Mouse (Mus musculus) spleen, postnatal 36 days (tissue): ENCODE data around the gene Col6a4.

Experiments
- DNase-seq, 2 experiments: peaks; one replicate each; pipeline ENCODE4 v3.0.0; 2022; ENCODE audit warnings: low spot score in 2 of 2, mixed read lengths in 1 of 2

Col6a4 gene

GRCm38 (mm10) chr9:106073956-106074355, 22.6 kb downstream of the Col6a4 start:
- no peak for DNase-seq

DNA sequence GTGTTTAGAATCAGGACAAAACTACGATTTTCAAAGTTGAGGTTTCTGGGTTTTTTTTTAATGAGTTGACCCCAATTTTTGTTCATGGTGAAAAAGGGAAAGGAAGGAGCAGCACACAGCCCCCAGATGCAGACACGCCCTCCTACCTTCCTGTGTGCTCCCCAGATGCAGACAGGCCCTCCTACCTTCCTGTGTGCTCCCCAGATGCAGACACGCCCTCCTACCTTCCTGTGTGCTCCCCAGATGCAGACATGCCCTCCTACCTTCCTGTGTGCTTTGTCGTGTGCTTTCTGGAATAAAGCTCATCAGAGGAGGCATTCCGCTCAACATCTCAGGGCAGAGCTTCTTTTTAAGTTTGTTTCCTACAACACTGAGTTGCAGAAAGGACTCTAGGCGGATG, 24.9 kb downstream of the Col6a4 start:
- peak; percentile 16 to 17 for DNase-seq

- DNase-seq: no peak
These were observed 43.1 kb downstream of the Col6a4 start for GRCm38 (mm10) chr9:106053446-106053845.

- DNase-seq: no peak
These were observed 52.6 kb downstream of the Col6a4 start for GRCm38 (mm10) chr9:106043921-106044503.

- no peak for DNase-seq
These were observed 56.5 kb downstream of the Col6a4 start for GRCm38 (mm10) chr9:106039915-106040659.

DNA sequence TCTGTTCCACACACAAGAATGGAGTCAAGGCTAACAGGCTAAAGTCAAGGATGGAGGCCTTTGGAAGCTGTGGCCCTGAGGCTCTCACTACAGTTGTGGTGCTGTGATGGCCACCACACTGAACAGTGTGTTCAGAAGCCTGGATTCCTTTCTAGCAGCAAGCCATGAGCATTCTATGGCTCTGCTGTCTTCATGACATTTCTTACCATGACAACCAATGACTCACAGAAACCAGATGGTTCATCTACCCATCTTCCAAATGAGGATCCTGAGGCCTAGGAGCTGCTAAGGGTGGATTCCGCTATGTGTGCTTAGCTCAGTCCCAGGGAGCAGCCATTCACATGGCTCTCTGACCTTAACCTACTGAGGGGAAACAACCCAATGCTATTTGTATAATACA, 57.3 kb downstream of the Col6a4 start:
- no peak for DNase-seq

- DNase-seq: peak in 1 of 2 experiments; percentile 9
These were observed 57.7 kb downstream of the Col6a4 start for GRCm38 (mm10) chr9:106038865-106039264.

DNA sequence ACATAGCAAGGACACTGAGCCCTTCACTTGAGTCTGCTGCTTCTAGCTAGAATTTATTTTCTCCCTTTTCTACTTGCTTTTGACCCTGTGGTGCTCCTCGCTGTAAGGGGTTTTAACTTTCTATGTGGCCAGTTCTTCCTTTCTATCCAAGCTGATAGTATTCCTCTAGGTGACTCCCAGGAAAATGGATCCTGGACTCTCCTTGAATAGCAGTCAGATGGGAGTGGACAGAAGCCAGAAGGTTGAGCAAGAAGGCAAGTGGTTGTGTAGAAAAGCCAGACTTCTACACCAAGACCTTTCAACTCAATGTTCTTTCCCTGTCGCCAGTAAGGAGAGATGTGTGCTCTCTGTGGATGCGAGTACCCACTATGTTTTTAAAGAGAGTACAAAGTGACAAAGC, 80.9 kb downstream of the Col6a4 start:
- DNase-seq: no peak

DNA sequence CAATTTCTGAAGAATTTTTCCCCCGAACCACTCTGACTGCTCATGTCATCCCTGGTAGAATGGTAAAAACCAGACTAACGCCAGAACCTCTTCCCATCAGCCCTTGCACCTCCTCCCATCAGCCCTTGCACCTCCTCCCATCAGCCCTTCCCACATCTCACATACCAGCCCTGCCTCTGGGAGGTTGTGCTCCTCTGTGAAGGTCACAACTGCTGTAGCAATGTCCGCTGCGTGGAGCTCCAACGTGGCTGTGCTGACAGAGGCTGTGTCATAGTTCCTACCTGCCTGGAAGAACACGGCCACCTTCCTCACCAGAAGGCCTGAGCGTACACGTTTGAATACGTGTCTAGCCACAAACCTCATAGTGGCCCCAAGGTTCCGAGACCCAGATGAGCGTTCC, 83.4 kb downstream of the Col6a4 start:
- DNase-seq: no peak

- no peak for DNase-seq
These were observed 98.6 kb downstream of the Col6a4 start for GRCm38 (mm10) chr9:105997955-105998354.

- no peak for DNase-seq
These were observed 104.2 kb downstream of the Col6a4 start for GRCm38 (mm10) chr9:105992425-105992824.

DNA sequence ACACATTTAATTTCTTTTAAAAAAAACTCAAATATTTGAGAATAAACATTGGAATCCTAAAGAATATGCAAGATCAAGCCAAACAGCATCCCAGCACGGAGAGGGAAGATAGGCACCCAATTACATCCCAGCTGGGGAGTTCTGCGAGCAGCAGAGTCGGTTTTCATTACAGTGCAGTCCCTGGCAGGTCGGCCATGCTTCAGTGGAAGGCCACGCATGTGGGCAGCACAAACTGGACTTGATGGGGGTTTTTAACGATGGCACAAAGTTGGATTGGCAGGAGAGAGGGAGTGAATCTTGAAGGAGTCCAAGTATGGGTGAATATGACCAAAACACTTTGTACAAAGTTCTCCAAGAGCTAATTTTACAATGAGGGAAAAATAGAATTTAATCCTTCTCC, 106.5 kb downstream of the Col6a4 start:
- no peak for DNase-seq

GRCm38 (mm10) chr9:105989468-105989867, 107.1 kb downstream of the Col6a4 start:
- no peak for DNase-seq

- DNase-seq: no peak
These were observed 108.5 kb downstream of the Col6a4 start for GRCm38 (mm10) chr9:105988096-105988495.

- no peak for DNase-seq
These were observed 111.6 kb downstream of the Col6a4 start for GRCm38 (mm10) chr9:105984931-105985519.

GRCm38 (mm10) chr9:105978479-105978878, 118.1 kb downstream of the Col6a4 start:
- no peak for DNase-seq

- no peak for DNase-seq
These were observed 119.7 kb downstream of the Col6a4 start for GRCm38 (mm10) chr9:105976871-105977270.

DNA sequence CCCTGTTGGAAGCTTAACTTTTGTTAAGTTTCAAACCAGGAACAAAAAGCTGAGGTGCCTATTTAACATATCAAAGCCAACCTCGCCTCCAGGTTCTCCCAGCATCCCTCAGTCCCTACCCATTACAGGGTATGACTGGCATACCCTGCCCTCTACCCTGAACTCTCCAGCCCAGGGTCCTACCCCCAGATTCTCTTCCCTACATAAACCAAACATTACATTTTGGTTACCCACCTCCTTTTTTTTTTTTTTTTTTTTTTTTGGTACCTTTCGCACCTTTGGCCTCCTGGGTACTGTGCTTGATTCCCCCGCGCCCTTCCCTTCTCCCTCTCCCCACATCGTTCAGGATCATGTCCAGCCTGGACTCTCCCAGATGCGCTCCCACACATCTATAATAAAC, 120.3 kb downstream of the Col6a4 start:
- DNase-seq: no peak

- DNase-seq: no peak
These were observed 122.8 kb downstream of the Col6a4 start for GRCm38 (mm10) chr9:105973736-105974135.

- DNase-seq: no peak
These were observed 124.6 kb downstream of the Col6a4 start for GRCm38 (mm10) chr9:105972031-105972430.

DNA sequence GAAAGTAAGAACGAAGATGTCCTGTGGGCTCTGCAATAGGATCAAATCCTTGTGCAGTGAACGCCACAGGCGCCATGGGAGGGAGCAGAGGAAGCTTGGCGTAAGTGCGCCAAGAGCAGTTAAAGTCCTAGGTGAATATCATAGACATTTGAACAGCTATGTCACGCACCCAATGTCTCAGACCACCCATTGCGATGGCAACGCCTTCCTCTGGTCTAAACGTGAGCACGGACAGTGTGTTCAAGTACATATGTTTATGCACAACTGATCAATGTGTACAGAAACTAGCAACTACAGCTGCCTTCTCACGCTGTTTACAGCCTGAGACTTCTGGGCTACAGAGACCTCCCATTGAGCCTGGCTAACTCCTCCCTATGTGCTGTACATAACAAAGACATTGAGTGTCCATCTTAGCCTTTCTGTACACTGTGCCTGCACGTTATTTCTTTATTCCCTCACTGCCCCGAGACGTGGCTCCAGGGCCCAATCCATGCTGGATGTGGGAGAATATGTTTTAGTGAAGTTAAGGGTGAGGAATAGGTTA, 125.2 kb downstream of the Col6a4 start:
- no peak for DNase-seq

DNA sequence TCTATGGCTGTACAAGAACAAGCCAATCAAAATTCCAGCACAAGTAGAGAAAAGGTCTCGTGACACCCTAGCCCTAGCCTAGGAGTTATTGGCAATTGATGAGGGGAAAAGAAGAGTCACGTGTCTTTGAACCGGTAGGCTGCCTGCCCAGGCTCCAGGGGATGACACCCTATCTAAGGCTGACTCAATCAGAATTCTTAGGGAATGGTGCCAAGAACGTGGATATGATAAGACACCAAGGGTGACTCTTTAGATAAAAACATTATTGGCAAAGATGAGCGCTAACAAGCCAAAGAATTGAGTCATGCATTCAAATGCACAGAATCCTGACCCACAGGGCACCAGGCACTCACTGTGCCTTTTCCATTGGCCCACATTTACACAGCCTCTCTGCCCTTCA, 125.7 kb downstream of the Col6a4 start:
- no peak for DNase-seq

DNA sequence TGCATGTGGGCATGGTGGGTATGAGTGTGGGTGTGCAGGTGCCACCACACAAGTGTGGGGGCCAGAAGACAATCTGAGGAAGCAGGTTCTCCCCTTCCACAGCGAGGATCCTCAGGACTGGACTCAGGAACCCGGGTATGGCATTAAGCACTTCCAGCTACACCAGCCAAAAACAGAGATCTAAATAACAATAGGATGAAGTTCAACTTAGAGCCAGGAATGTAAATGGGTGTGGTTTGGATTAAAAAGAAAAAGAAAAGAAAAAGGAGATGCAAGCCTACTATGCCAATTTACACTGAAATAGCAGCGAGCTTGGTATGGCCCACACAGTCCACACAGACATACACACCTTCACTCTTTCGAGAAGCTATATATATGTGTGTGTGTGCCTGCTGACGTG, 128.6 kb downstream of the Col6a4 start:
- no peak for DNase-seq
